Mouse (Mus musculus) layer of hippocampus, adult 6 months (tissue): ENCODE data around the gene Ubl4a. TPM values are rescaled to one million over a fixed set of nuclear protein-coding genes. Genes with fewer than 3 reads are reported as not detected.

ENCODE experiments used
- long read RNA-seq, 2 experiments: library from polyadenylated mRNA; unstranded; transcript quantifications; one replicate each; pipeline ENCODE4 v2.0.0; 2019 to 2020
- microRNA-seq: library from miRNA; unstranded; fragments of <30 nt; microRNA quantifications from one replicate; pipeline ENCODE4 v1.2.0, GENCODE M21; 2020
- polyA plus RNA-seq: library from polyadenylated mRNA; unstranded; fragments of <200 nt; fragmentation: Nextera tagmentation; gene quantifications from 2 replicates; pipeline ENCODE4 v1.2.3, GENCODE M21; 2021

Ubl4a gene
- 95.4 and 96.6 TPM in 2 replicates for polyA plus RNA-seq
- long read RNA-seq, experiment 1, transcript Ubl4a-206 (4 exons, 2,442 nt) = major isoform, 109 of 143 reads
- long read RNA-seq, experiment 1, transcript Ubl4a-203 (3 exons, 2,220 nt) = minor isoform, 19 of 143 reads
- long read RNA-seq, experiment 1, partial matches to known transcripts = 4 of 143 reads
- long read RNA-seq, experiment 1, other reads (novel, unspliced or antisense) = 11 of 143 reads
- long read RNA-seq, experiment 2, transcript Ubl4a-203 (3 exons, 2,220 nt) = minor isoform, 62 of 588 reads
- long read RNA-seq, experiment 2, transcript Ubl4a-206 (4 exons, 2,442 nt) = major isoform, 486 of 588 reads
- long read RNA-seq, experiment 2, partial matches to known transcripts = 9 of 588 reads
- long read RNA-seq, experiment 2, other reads (novel, unspliced or antisense) = 27 of 588 reads

GRCm38 (mm10) chrX:74372888-74373549, at the start of gene Ubl4a, which contains the start of gene Slc10a3:
Gene Ubl4a (minus strand): TSS chrX:74373218.
Gene Slc10a3 (minus strand): TSS chrX:74373349.

GRCm38 (mm10) chrX:74392535-74393443, 19.8 kb upstream of the Ubl4a start, which contains the start of the genes Fam3a and Ikbkg:
Gene Fam3a (minus strand): TSS chrX:74393272.
Gene Ikbkg (plus strand): TSS chrX:74393290.

GRCm38 (mm10) chrX:74353467-74353770, 19.6 kb downstream of the Ubl4a start, which contains the start of gene Lage3:
Gene Lage3 (minus strand): TSS chrX:74353618.

GRCm38 (mm10) chrX:74328725-74329161, 44.3 kb downstream of the Ubl4a start, which contains the start of gene Plxna3:
Gene Plxna3 (plus strand): TSS chrX:74329066.

Small RNAs within 50 kb of the gene (microRNA-seq; reads per million reads assigned to microRNA genes)
- not detected for gene Mir7092

Other genes with a start within 250 kb of the Ubl4a start
- 0.41 and 0.55 TPM in 2 replicates for gene Opn1mw, start 245.8 kb downstream of the Ubl4a start, polyA plus RNA-seq
- gene Mecp2, start 237.9 kb downstream of the Ubl4a start, polyA plus RNA-seq = 6.5 and 6.8 TPM in 2 replicates
- gene Tex28, start 205.4 kb downstream of the Ubl4a start, polyA plus RNA-seq = not detected in 2 replicates
- gene Tktl1, start 196.0 kb downstream of the Ubl4a start, polyA plus RNA-seq = not detected in 2 replicates
- 2.1 and 4.3 TPM in 2 replicates for gene Flna, start 123.4 kb downstream of the Ubl4a start, polyA plus RNA-seq
- 7.1 and 8.8 TPM in 2 replicates for gene Emd, start 118.5 kb downstream of the Ubl4a start, polyA plus RNA-seq
- 1,201 and 1,311 TPM in 2 replicates for gene Rpl10, start 102.4 kb downstream of the Ubl4a start, polyA plus RNA-seq
- gene Taz, start 91.3 kb downstream of the Ubl4a start, polyA plus RNA-seq = 29.8 and 29.9 TPM in 2 replicates
- 1.7 and 2.5 TPM in 2 replicates for gene Dnase1l1, start 90.9 kb downstream of the Ubl4a start, polyA plus RNA-seq
- gene Atp6ap1, start 76.1 kb downstream of the Ubl4a start, polyA plus RNA-seq = 140 and 145 TPM in 2 replicates
- 178 and 191 TPM in 2 replicates for gene Gdi1, start 68.2 kb downstream of the Ubl4a start, polyA plus RNA-seq
- gene Fam50a, start 60.2 kb downstream of the Ubl4a start, polyA plus RNA-seq = 23.2 and 25.5 TPM in 2 replicates
- gene Plxna3, start 44.2 kb downstream of the Ubl4a start, polyA plus RNA-seq = 1.3 and 1.4 TPM in 2 replicates
- gene Lage3, start 19.6 kb downstream of the Ubl4a start, polyA plus RNA-seq = 44.3 and 46.1 TPM in 2 replicates
- 4.0 and 4.5 TPM in 2 replicates for gene Slc10a3, start 131 bp upstream of the Ubl4a start, polyA plus RNA-seq
- 20.2 and 22.8 TPM in 2 replicates for gene Fam3a, start 20.1 kb upstream of the Ubl4a start, polyA plus RNA-seq
- gene Ikbkg, start 20.1 kb upstream of the Ubl4a start, polyA plus RNA-seq = 7.0 and 9.0 TPM in 2 replicates
- 19.0 and 19.5 TPM in 2 replicates for gene G6pdx, start 56.0 kb upstream of the Ubl4a start, polyA plus RNA-seq
- gene Gm6880, start 108.2 kb upstream of the Ubl4a start, polyA plus RNA-seq = not detected in 2 replicates
- gene Olfr1326-ps1, start 201.7 kb upstream of the Ubl4a start, polyA plus RNA-seq = not detected in 2 replicates
- gene Olfr1325, start 219.5 kb upstream of the Ubl4a start, polyA plus RNA-seq = not detected in 2 replicates